Mouse (Mus musculus): ENCODE measurements around the gene Arglu1.

DNA sequence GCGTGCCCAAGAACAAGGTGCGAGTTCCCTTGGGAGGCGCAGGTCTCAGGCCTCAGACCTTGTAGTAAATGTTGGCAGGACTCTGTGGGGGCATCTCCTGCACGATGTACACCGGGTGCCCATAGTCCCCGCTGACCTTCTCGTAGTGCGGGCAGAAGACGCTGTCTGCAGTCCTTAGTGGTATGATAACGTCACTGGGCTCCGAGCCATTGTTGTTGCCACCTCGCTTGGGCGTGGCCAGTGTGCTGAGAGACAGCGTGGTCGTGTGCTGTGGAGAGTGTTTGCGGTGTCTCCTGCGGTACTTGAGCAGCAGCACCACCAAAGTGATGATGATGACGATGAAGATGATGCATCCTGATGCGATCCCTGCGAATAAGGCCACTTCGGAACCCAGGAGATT lies 69.8 kb downstream of the Arglu1 start:
- TF ChIP-seq CTCF (IDR thresholded peaks at IDR 0.05) (no peak), EP300 (IDR thresholded peaks at IDR 0.05; ENCODE audit: insufficient read depth, low read depth, low read length) (no peak)
